Mouse (Mus musculus): ENCODE results near the gene Mctp2.

DNA sequence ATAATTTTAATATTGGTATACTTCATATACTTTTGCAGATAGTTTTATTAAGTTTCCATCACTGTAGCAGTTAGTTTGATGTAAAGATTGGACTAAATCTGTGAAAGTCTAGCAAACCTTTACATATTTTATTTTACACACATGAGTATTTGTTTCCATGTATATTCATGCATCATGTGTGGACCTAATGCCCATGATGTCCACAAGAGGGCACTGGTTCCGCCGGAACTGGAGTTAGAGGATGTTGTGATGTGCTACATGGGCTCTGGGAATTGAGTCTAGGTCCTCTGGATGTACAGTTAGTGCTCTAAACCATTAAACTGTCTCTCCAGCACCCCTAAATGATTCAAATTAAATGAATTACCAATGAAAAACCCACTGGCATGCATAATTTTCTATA lies 37.3 kb upstream of the Mctp2 start:
- TF ChIP-seq GATA1 (IDR thresholded peaks at IDR 0.05; ENCODE audit: low read length) = no peak
- TF ChIP-seq TAL1 (IDR thresholded peaks at IDR 0.05; ENCODE audit: low read length) = no peak
